Mouse (Mus musculus) E14TG2a.4 (cell line): ENCODE data around the gene Gxylt2.

Experiments used
- H3K27me3 ChIP-seq: 2 replicates; pipeline ENCODE4 v1.6.1; 2014; ENCODE audit warnings: low read length, control low read depth; ENCODE audit not compliant: insufficient read depth
- H3K36me3 ChIP-seq: 2 replicates; pipeline ENCODE4 v1.6.1; 2014; ENCODE audit warnings: low read length, control low read depth; ENCODE audit not compliant: insufficient read depth
- H3K4me1 ChIP-seq: replicated peaks from 2 replicates; pipeline ENCODE4 v1.6.1; 2014; ENCODE audit warnings: low read depth, low read length, control low read depth
- H3K4me3 ChIP-seq: replicated peaks from 2 replicates; pipeline ENCODE4 v1.5.1; 2014; ENCODE audit warnings: mild to moderate bottlenecking, low read length
- H3K9me3 ChIP-seq: 2 replicates; pipeline ENCODE4 v1.6.1; 2014; ENCODE audit warnings: low read length, control low read depth
- CTCF ChIP-seq: conservative IDR thresholded peaks from 2 replicates; pipeline ENCODE4 v1.5.1; 2014; ENCODE audit warnings: low read length
- NANOG ChIP-seq: IDR thresholded peaks from 2 replicates; pipeline ENCODE4 v1.6.1; 2014; ENCODE audit warnings: borderline replicate concordance, low read length, mixed read lengths
- POU5F1 ChIP-seq: IDR thresholded peaks from 2 replicates; pipeline ENCODE4 v1.6.1; 2014; ENCODE audit warnings: low read length, borderline replicate concordance

Gene Gxylt2

DNA sequence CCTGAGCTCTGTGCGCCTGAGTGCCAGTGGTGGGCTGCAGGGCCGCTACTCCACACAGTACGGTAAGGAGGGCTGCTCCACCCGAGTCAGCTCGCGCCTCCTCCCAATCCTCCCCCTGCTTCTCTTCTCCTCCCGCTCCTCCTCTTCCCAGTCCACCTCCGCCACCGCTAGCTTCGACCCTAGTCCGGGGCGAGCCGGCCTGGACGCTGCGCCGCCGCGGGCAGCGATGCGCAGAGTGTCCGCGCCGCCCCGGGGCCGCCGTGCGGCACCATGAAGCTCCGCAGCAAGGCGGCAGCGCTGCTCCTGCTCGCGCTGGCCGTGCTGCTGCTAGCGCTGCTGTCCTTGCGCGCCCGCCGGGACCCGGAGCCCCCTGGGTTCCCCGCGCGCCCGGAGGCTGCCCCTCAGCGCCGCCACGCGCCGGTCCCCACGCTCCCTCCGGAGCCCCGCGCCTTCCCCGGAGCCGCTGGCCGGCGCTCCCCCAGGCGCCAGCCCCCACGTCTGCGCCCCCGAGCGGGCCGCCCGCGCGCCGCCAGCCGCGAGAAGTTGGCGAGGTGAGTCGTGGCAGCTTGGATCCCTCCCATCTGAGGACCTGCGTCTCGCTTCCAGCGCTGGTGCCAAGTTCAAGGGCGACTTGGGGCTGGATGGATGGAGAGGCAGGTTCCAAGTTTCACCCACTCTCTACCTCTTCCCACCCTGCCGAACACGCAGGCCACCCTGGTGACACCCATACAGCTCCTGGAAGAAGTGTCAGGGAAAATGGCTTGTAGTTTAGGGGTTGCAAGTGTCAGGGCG is at the start of gene Gxylt2:
Gxylt2 (plus strand) TSS at position 161 of the 792 bp plus-strand sequence.
- H3K4me1 ChIP-seq, result peaks cover 19% of the 10 kb centered on the region
- H3K27me3 ChIP-seq, result peaks cover 61% of the 10 kb centered on the region
- no peaks in the 10 kb centered on the region for H3K36me3 ChIP-seq
- no peak for TF ChIP-seq POU5F1
- TF ChIP-seq CTCF, result no peak
- no peak for TF ChIP-seq NANOG
- peak within 1 kb of the TSS; percentile 82 for H3K4me3 ChIP-seq
- no peaks in the 10 kb centered on the region for H3K9me3 ChIP-seq

- Histone ChIP-seq H3K36me3 (peaks cover 87% of the 10 kb centered on the region), H3K9me3 (no peaks in the 10 kb centered on the region), H3K4me3 (no peak overlapping the region), H3K4me1 (peaks cover 12% of the 10 kb centered on the region; the same call in 1 of the 2 replicates), H3K27me3 (no peaks in the 10 kb centered on the region)
- TF ChIP-seq CTCF, result no peak
- no peak for TF ChIP-seq NANOG
- TF ChIP-seq POU5F1, result no peak
Measured at GRCm38 (mm10) chr6:100660395-100660794, 44.1 kb upstream of the Gxylt2 start.

GRCm38 (mm10) chr6:100662224-100662623 is 42.3 kb upstream of the Gxylt2 start:
- Histone ChIP-seq H3K9me3 (no peaks in the 10 kb centered on the region), H3K4me1 (peaks cover 12% of the 10 kb centered on the region; the same call in 1 of the 2 replicates), H3K27me3 (no peaks in the 10 kb centered on the region), H3K36me3 (peaks cover 80% of the 10 kb centered on the region), H3K4me3 (no peak overlapping the region)
- TF ChIP-seq POU5F1 (no peak), NANOG (no peak), CTCF (no peak)

DNA sequence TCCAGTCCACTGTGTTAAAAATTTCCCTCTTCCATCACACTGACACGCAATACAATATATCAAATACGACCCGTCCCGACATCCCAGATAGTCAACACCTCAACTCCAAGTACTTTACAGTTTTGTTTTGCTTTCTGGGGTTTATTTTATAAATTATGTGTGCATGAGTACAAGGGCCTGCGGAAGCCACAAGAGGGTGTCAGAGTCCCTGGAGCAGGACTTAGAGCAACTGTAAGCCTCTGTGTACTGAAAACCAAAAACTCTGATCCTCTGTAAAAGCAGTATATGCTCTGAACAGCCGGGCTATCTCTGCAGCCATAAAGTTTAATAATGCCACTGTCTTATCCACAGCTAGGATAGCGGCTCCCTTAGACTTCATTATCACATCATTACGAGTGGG is 36.9 kb upstream of the Gxylt2 start:
- Histone ChIP-seq H3K36me3 (peaks cover 48% of the 10 kb centered on the region), H3K27me3 (peaks cover 8% of the 10 kb centered on the region), H3K4me1 (peaks cover 9% of the 10 kb centered on the region), H3K9me3 (no peaks in the 10 kb centered on the region), H3K4me3 (no peak overlapping the region)
- TF ChIP-seq NANOG, result no peak
- no peak for TF ChIP-seq CTCF
- no peak for TF ChIP-seq POU5F1

DNA sequence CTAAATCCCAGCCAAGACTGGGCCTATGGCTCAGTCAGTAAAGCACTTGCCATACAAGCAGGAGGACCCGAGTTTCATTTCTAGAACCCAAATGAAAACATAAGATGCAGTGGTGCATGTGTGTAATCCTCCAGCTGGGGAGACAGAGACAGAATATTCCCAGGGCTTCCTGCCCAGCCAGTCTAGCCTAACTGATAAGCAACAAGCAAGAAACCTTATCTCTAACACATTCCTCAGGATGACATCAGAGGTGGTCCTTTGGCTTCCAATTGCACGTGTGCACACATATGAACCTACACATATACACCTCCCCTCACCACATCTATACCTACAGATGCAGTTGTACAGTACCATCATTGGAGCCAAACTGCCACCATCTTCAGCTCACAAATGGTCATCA is 35.7 kb upstream of the Gxylt2 start:
- H3K27me3 ChIP-seq, result peaks cover 14% of the 10 kb centered on the region
- no peak for TF ChIP-seq CTCF
- no peak for TF ChIP-seq POU5F1
- TF ChIP-seq NANOG, result no peak
- H3K9me3 ChIP-seq, result no peaks in the 10 kb centered on the region
- peaks cover 36% of the 10 kb centered on the region for H3K36me3 ChIP-seq
- H3K4me3 ChIP-seq, result no peak overlapping the region
- peaks cover 9% of the 10 kb centered on the region for H3K4me1 ChIP-seq

- Histone ChIP-seq H3K9me3 (no peaks in the 10 kb centered on the region), H3K4me1 (peaks cover 9% of the 10 kb centered on the region), H3K36me3 (peaks cover 20% of the 10 kb centered on the region), H3K27me3 (peaks cover 14% of the 10 kb centered on the region), H3K4me3 (peak overlapping the region; percentile 98)
- TF ChIP-seq NANOG, result no peak
- no peak for TF ChIP-seq POU5F1
- TF ChIP-seq CTCF, result no peak
Measured at GRCm38 (mm10) chr6:100670370-100670841, 34.1 kb upstream of the Gxylt2 start.

DNA sequence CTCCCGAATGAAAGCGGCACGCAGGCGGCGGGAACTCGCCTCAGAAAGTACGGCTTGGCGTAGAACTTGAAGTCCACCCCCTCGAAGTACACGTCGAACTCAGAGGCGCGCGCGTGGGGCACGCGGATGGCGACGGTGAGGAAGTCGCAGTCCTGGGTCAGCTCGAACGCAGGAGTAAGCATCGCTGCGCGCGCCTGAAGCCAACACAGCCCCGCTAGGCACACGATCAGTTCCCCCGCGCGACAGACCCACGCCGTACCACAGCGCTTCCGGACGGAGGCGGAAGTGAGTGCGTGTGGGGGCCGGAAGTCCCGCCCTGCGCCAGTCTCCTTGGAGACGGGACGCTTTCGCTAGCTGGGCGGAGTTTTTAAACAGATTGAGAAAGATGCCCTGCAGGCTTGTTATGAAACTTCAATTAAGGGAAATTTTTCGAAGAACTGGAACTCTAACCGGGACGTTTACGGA is 33.6 kb upstream of the Gxylt2 start, which contains the start of gene Shq1:
Shq1 (minus strand) TSS at position 278 of the 465 bp plus-strand sequence.
- Histone ChIP-seq H3K27me3 (peaks cover 14% of the 10 kb centered on the region), H3K4me3 (peak within 1 kb of the TSS; percentile 98), H3K4me1 (peaks cover 9% of the 10 kb centered on the region), H3K36me3 (peaks cover 19% of the 10 kb centered on the region), H3K9me3 (no peaks in the 10 kb centered on the region)
- TF ChIP-seq CTCF (no peak), POU5F1 (no peak)

DNA sequence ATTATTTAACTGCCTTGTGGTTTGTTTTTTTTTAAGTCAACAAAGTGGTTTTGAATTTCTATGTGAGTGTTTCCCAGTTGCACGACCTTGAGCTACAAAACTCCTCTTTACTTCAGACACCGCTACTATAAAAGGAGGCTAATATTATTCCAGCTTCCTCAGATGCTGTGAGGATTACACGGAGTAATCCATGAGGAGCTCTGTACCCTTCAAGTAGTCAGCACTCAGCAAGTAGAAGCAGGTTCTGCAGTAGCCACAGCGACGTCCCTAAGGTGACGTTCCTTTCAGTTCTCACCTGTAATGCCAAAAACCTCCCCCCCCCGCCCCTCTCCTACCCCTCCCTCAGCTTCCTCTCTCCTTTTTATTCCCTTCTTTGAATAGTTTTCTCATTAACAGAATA is 33.1 kb upstream of the Gxylt2 start:
- H3K27me3 ChIP-seq, result peaks cover 14% of the 10 kb centered on the region
- peak overlapping the region; percentile 98 for H3K4me3 ChIP-seq
- peaks cover 19% of the 10 kb centered on the region for H3K36me3 ChIP-seq
- H3K4me1 ChIP-seq, result peaks cover 9% of the 10 kb centered on the region
- H3K9me3 ChIP-seq, result no peaks in the 10 kb centered on the region
- TF ChIP-seq CTCF (no peak), POU5F1 (no peak), NANOG (no peak)
